Mouse (Mus musculus) thymus, adult 2 months (tissue): ENCODE data around the gene Adarb2. TPM values are rescaled to one million over a fixed set of nuclear protein-coding genes. Genes with fewer than 3 reads are reported as not detected.

Source experiments
- DNase-seq: peaks from one replicate; pipeline ENCODE4 v3.0.0; 2021
- H3K27ac ChIP-seq: fragments of 200-500 bp; 2 replicates; pipeline ENCODE4 v1.5.1; 2012; ENCODE audit warnings: low read length, control low read depth; ENCODE audit not compliant: control insufficient read depth, insufficient read depth
- H3K27me3 ChIP-seq: fragments of 200-500 bp; 2 replicates; pipeline ENCODE4 v1.6.1; 2012; ENCODE audit warnings: mild to moderate bottlenecking, low read length, moderate library complexity, mixed read lengths; ENCODE audit not compliant: control insufficient read depth, insufficient read depth
- H3K36me3 ChIP-seq: fragments of 200-500 bp; 2 replicates; pipeline ENCODE4 v1.6.1; 2012; ENCODE audit warnings: mild to moderate bottlenecking, low read length, moderate library complexity; ENCODE audit not compliant: control insufficient read depth, insufficient read depth
- H3K4me1 ChIP-seq: fragments of 200-500 bp; replicated peaks from 2 replicates; pipeline ENCODE4 v1.6.1; 2012; ENCODE audit warnings: low read length; ENCODE audit not compliant: control insufficient read depth, insufficient read depth
- H3K4me3 ChIP-seq: fragments of 200-500 bp; 2 replicates; pipeline ENCODE4 v1.5.1; 2012; ENCODE audit warnings: mild to moderate bottlenecking, low read length, control low read depth, moderate library complexity; ENCODE audit not compliant: control insufficient read depth, insufficient read depth
- CTCF ChIP-seq: fragments of 200-500 bp; IDR thresholded peaks from 2 replicates; pipeline ENCODE4 v1.5.1; 2012; ENCODE audit warnings: mild to moderate bottlenecking, control low read depth, low read length, moderate library complexity, borderline replicate concordance; ENCODE audit not compliant: control insufficient read depth, poor library complexity, insufficient read depth; ENCODE audit errors: extremely low read depth
- POLR2A ChIP-seq: fragments of 200-500 bp; IDR thresholded peaks from 2 replicates; pipeline ENCODE4 v1.6.1; 2012; ENCODE audit warnings: mild to moderate bottlenecking, low read length, control low read depth, moderate library complexity; ENCODE audit not compliant: control insufficient read depth, poor library complexity, insufficient read depth; ENCODE audit errors: extremely low read depth
- WGBS: fragments of 180-500 bp; shearing (Covaris S2); methylation state at CpG from one replicate; pipeline ENCODE4 v1.1.7; 2018; 5-methylcytosine and 5-hydroxymethylcytosine counted together
- polyA plus RNA-seq: library from polyadenylated mRNA; depleted of rRNA; stranded (reverse); fragments of >200 nt; gene quantifications from 2 replicates; pipeline ENCODE4 v1.2.3, GENCODE M21; 2012

The Adarb2 gene
- polyA plus RNA-seq, 1 experiment = not detected

- TF ChIP-seq CTCF = no peak
- no peak for TF ChIP-seq POLR2A
- 95% methylated on average over 1 of the region's 1 CpGs for WGBS
- H3K36me3 ChIP-seq = no peaks in the 10 kb centered on the region
- H3K4me3 ChIP-seq = no peak overlapping the region
- no peak for DNase-seq
- H3K27me3 ChIP-seq = no peaks in the 10 kb centered on the region
- no peak overlapping the region for H3K27ac ChIP-seq
- H3K4me1 ChIP-seq = no peaks in the 10 kb centered on the region
Observed at GRCm38 (mm10) chr13:8631618-8632017, 429.0 kb downstream of the Adarb2 start.

- H3K36me3 ChIP-seq = no peaks in the 10 kb centered on the region
- no peaks in the 10 kb centered on the region for H3K4me1 ChIP-seq
- TF ChIP-seq POLR2A (no peak), CTCF (no peak)
- no peak overlapping the region for H3K27ac ChIP-seq
- 84% methylated on average over 5 of the region's 5 CpGs for WGBS
- H3K27me3 ChIP-seq = no peaks in the 10 kb centered on the region
- H3K4me3 ChIP-seq = no peak overlapping the region
- DNase-seq = no peak
Observed at GRCm38 (mm10) chr13:8632072-8632471, 429.4 kb downstream of the Adarb2 start.

GRCm38 (mm10) chr13:8633385-8634337, 431.0 kb downstream of the Adarb2 start:
- no peak overlapping the region for H3K4me3 ChIP-seq
- H3K27ac ChIP-seq = no peak overlapping the region
- no peaks in the 10 kb centered on the region for H3K4me1 ChIP-seq
- H3K27me3 ChIP-seq = no peaks in the 10 kb centered on the region
- no peak for TF ChIP-seq POLR2A
- 62% methylated on average over 5 of the region's 5 CpGs for WGBS
- no peak for DNase-seq
- no peaks in the 10 kb centered on the region for H3K36me3 ChIP-seq

- TF ChIP-seq POLR2A (no peak), CTCF (no peak)
- no peaks in the 10 kb centered on the region for H3K4me1 ChIP-seq
- no peak for DNase-seq
- no peak overlapping the region for H3K27ac ChIP-seq
- no peaks in the 10 kb centered on the region for H3K36me3 ChIP-seq
- H3K27me3 ChIP-seq = no peaks in the 10 kb centered on the region
- no peak overlapping the region for H3K4me3 ChIP-seq
- 43% methylated on average over 2 of the region's 2 CpGs for WGBS
Observed at GRCm38 (mm10) chr13:8642084-8642483, 439.4 kb downstream of the Adarb2 start.

GRCm38 (mm10) chr13:8643920-8644319, 441.3 kb downstream of the Adarb2 start:
- Histone ChIP-seq H3K4me1 (no peaks in the 10 kb centered on the region), H3K4me3 (no peak overlapping the region), H3K27ac (no peak overlapping the region), H3K36me3 (no peaks in the 10 kb centered on the region), H3K27me3 (no peaks in the 10 kb centered on the region)
- TF ChIP-seq CTCF = no peak
- no peak for TF ChIP-seq POLR2A
- no peak for DNase-seq
- WGBS = 25% methylated on average over 3 of the region's 3 CpGs

- H3K27me3 ChIP-seq = no peaks in the 10 kb centered on the region
- H3K36me3 ChIP-seq = no peaks in the 10 kb centered on the region
- 66% methylated on average over 9 of the region's 9 CpGs for WGBS
- DNase-seq = no peak
- no peaks in the 10 kb centered on the region for H3K4me1 ChIP-seq
- no peak overlapping the region for H3K4me3 ChIP-seq
- TF ChIP-seq CTCF (no peak), POLR2A (no peak)
- no peak overlapping the region for H3K27ac ChIP-seq
Observed at GRCm38 (mm10) chr13:8644805-8645679, 442.4 kb downstream of the Adarb2 start.
